Mouse (Mus musculus) midbrain, postnatal 0 days (tissue): Measurements from ENCODE around the gene 1110017D15Rik. TPM values are rescaled to one million over a fixed set of nuclear protein-coding genes. Genes with fewer than 3 reads are reported as not detected.

Source experiments
- ATAC-seq: fragments of 200-750 bp; cut with Nextera tagmentation; 2 replicates; pipeline ENCODE4 v1.8.0; 2017; ENCODE audit warnings: moderate number of reproducible peaks, mild to moderate bottlenecking, moderate TSS enrichment, moderate library complexity; ENCODE audit not compliant: low FRiP score
- DNase-seq: peaks from one replicate; pipeline ENCODE4 v3.0.0-alpha.2; 2015; ENCODE audit warnings: low spot score
- H3K27ac ChIP-seq: fragments of 300-500 bp; sonication (generic); 2 replicates; pipeline ENCODE4 v1.5.1; 2014; ENCODE audit warnings: low read depth, mild to moderate bottlenecking, low read length, mixed read lengths
- H3K27me3 ChIP-seq: fragments of 300-500 bp; sonication (generic); 2 replicates; pipeline ENCODE4 v1.6.1; 2014; ENCODE audit warnings: low read length, control low read depth, mixed read lengths; ENCODE audit not compliant: insufficient read depth
- H3K36me3 ChIP-seq: fragments of 300-500 bp; sonication (generic); 2 replicates; pipeline ENCODE4 v1.6.1; 2014; ENCODE audit warnings: low read length, control low read depth, mixed read lengths; ENCODE audit not compliant: insufficient read depth
- H3K4me1 ChIP-seq: fragments of 300-500 bp; sonication (generic); 2 replicates; pipeline ENCODE4 v1.6.1; 2014; ENCODE audit warnings: mild to moderate bottlenecking, control low read depth, antibody characterized with exemption, low read length, mixed read lengths; ENCODE audit not compliant: insufficient read depth
- H3K4me2 ChIP-seq: fragments of 300-500 bp; sonication (generic); 2 replicates; pipeline ENCODE4 v1.6.1; 2014; ENCODE audit warnings: low read depth, mild to moderate bottlenecking, low read length, mixed read lengths; ENCODE audit not compliant: poor library complexity, severe bottlenecking
- H3K4me3 ChIP-seq: fragments of 300-500 bp; sonication (generic); 2 replicates; pipeline ENCODE4 v1.5.1; 2014; ENCODE audit warnings: low read depth, mild to moderate bottlenecking, low read length, moderate library complexity
- H3K9ac ChIP-seq: fragments of 300-500 bp; sonication (generic); replicated peaks from 2 replicates; pipeline ENCODE4 v1.6.1; 2014; ENCODE audit warnings: mild to moderate bottlenecking, low read length, moderate library complexity, mixed read lengths; ENCODE audit not compliant: poor library complexity, severe bottlenecking
- H3K9me3 ChIP-seq: fragments of 300-500 bp; sonication (generic); 2 replicates; pipeline ENCODE4 v1.6.1; 2016; ENCODE audit warnings: low read length, control low read depth
- CTCF ChIP-seq: IDR thresholded peaks from 2 replicates; pipeline ENCODE4 v1.5.1; 2016; ENCODE audit warnings: antibody characterized with exemption, mild to moderate bottlenecking
- WGBS: fragments of 180-500 bp; shearing (Covaris S2); extraction: QIAGEN DNeasy Blood & Tissue Kit; methylation state at CpG from one replicate; pipeline ENCODE4 v1.1.7; 2014; 5-methylcytosine and 5-hydroxymethylcytosine counted together
- polyA plus RNA-seq: library from polyadenylated mRNA; unstranded; fragments of >200 nt; fragmentation: Nextera tagmentation; extraction: Ambion mirVana; gene quantifications from 2 replicates; pipeline ENCODE4 v1.2.1, GENCODE M21; 2015
- total RNA-seq: library from RNA; depleted of rRNA; stranded (reverse); fragments of >200 nt; gene quantifications from 2 replicates; pipeline ENCODE4 v1.2.3, GENCODE M21; 2014

1110017D15Rik gene
- total and polyA plus RNA-seq, 2 experiments from 2014 or later = 11.8 to 20.7 TPM

GRCm38 (mm10) chr4:41522788-41523187 lies 5.7 kb upstream of the 1110017D15Rik start:
- ATAC-seq (no peak), DNase-seq (peak; percentile 71)
- TF ChIP-seq CTCF = peak; percentile 87
- 61% methylated on average over 5 of the region's 5 CpGs for WGBS
- peaks cover 22% of the 10 kb centered on the region for H3K36me3 ChIP-seq
- H3K27me3 ChIP-seq = no peaks in the 10 kb centered on the region
- H3K9me3 ChIP-seq = no peaks in the 10 kb centered on the region
- H3K9ac ChIP-seq = no peak overlapping the region
- H3K4me2 ChIP-seq = no peak overlapping the region
- H3K27ac ChIP-seq = no peak overlapping the region
- peaks cover 2% of the 10 kb centered on the region; the same call in 1 of the 2 replicates for H3K4me1 ChIP-seq
- H3K4me3 ChIP-seq = no peak overlapping the region

DNA sequence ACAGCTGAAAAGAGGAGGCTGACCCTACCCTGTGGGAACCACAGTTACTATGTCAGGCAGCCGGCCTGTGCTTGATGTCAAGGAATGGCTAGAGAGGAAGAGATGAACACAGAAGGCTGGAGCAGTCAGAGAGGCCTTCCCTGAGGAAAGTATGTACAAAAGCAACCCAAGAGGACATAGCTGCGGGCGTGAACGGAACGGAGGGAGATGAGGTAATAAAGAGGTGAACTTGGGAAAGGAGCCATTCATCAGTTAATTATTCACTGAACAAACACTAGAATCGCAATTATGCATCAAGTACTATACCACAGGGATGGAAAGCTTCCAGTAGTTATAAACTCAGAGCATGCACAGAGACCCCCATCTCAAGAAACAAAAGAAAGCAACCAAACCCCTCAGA lies 5.0 kb upstream of the 1110017D15Rik start:
- Histone ChIP-seq H3K4me3 (no peak overlapping the region), H3K4me2 (no peak overlapping the region), H3K9me3 (no peaks in the 10 kb centered on the region), H3K27ac (no peak overlapping the region), H3K27me3 (no peaks in the 10 kb centered on the region), H3K36me3 (peaks cover 22% of the 10 kb centered on the region), H3K4me1 (no peaks in the 10 kb centered on the region), H3K9ac (no peak overlapping the region)
- ATAC-seq (no peak), DNase-seq (no peak)
- no peak for TF ChIP-seq CTCF
- WGBS = 72% methylated on average over 6 of the region's 6 CpGs

- H3K9ac ChIP-seq = no peak overlapping the region
- H3K4me3 ChIP-seq = no peak overlapping the region
- DNase-seq (no peak), ATAC-seq (no peak)
- no peak overlapping the region for H3K4me2 ChIP-seq
- H3K27me3 ChIP-seq = no peaks in the 10 kb centered on the region
- peaks cover 22% of the 10 kb centered on the region for H3K36me3 ChIP-seq
- no peak for TF ChIP-seq CTCF
- H3K27ac ChIP-seq = no peak overlapping the region
- H3K9me3 ChIP-seq = no peaks in the 10 kb centered on the region
- 51% methylated on average over 14 of the region's 14 CpGs for WGBS
- H3K4me1 ChIP-seq = no peaks in the 10 kb centered on the region
These were observed 3.5 kb upstream of the 1110017D15Rik start for GRCm38 (mm10) chr4:41520641-41521040.

- DNase-seq (no peak), ATAC-seq (no peak)
- peaks cover 21% of the 10 kb centered on the region for H3K36me3 ChIP-seq
- TF ChIP-seq CTCF = no peak
- no peak overlapping the region for H3K4me2 ChIP-seq
- no peak overlapping the region for H3K27ac ChIP-seq
- H3K4me1 ChIP-seq = no peaks in the 10 kb centered on the region
- no peaks in the 10 kb centered on the region for H3K27me3 ChIP-seq
- no peak overlapping the region for H3K9ac ChIP-seq
- no peaks in the 10 kb centered on the region for H3K9me3 ChIP-seq
- no peak overlapping the region for H3K4me3 ChIP-seq
- 95% methylated on average over 5 of the region's 5 CpGs for WGBS
These were observed 2.1 kb upstream of the 1110017D15Rik start for GRCm38 (mm10) chr4:41519195-41519594.

GRCm38 (mm10) chr4:41518349-41518748 lies 1.2 kb upstream of the 1110017D15Rik start:
- no peaks in the 10 kb centered on the region for H3K27me3 ChIP-seq
- H3K9ac ChIP-seq = no peak overlapping the region
- no peak overlapping the region for H3K4me2 ChIP-seq
- no peak overlapping the region for H3K4me3 ChIP-seq
- no peak for TF ChIP-seq CTCF
- peaks cover 5% of the 10 kb centered on the region for H3K4me1 ChIP-seq
- ATAC-seq = no peak
- peaks cover 15% of the 10 kb centered on the region for H3K36me3 ChIP-seq
- WGBS = 76% methylated on average over 7 of the region's 7 CpGs
- no peaks in the 10 kb centered on the region for H3K9me3 ChIP-seq
- H3K27ac ChIP-seq = no peak overlapping the region
- no peak for DNase-seq

GRCm38 (mm10) chr4:41513714-41514113 lies 3.4 kb downstream of the 1110017D15Rik start:
- H3K36me3 ChIP-seq = no peaks in the 10 kb centered on the region; the same call in none of the 2 replicates
- no peak overlapping the region for H3K9ac ChIP-seq
- TF ChIP-seq CTCF = no peak
- no peaks in the 10 kb centered on the region for H3K27me3 ChIP-seq
- DNase-seq (no peak), ATAC-seq (no peak)
- no peak overlapping the region for H3K4me2 ChIP-seq
- H3K4me3 ChIP-seq = no peak overlapping the region
- H3K9me3 ChIP-seq = no peaks in the 10 kb centered on the region
- no peak overlapping the region for H3K27ac ChIP-seq
- WGBS = 7% methylated on average over 8 of the region's 8 CpGs
- peaks cover 7% of the 10 kb centered on the region for H3K4me1 ChIP-seq
